Mouse (Mus musculus) liver, embryonic 16.5 days (tissue): ENCODE data around the gene Cux1. TPM values are rescaled to one million over a fixed set of nuclear protein-coding genes. Genes with fewer than 3 reads are reported as not detected.

Source experiments
- ATAC-seq: fragments of 200-750 bp; cut with Nextera tagmentation; 2 replicates; pipeline ENCODE4 v1.8.0; 2017; ENCODE audit warnings: low read depth, mild to moderate bottlenecking, moderate number of reproducible peaks, moderate library complexity
- H3K27ac ChIP-seq: fragments of 300-500 bp; sonication (generic); 2 replicates; pipeline ENCODE4 v1.5.1; 2014; ENCODE audit warnings: mild to moderate bottlenecking, low read length
- H3K27me3 ChIP-seq: fragments of 300-500 bp; sonication (generic); 2 replicates; pipeline ENCODE4 v1.6.1; 2014; ENCODE audit warnings: low read depth, low read length, mixed read lengths; ENCODE audit not compliant: control insufficient read depth, insufficient read depth
- H3K36me3 ChIP-seq: fragments of 300-500 bp; sonication (generic); 2 replicates; pipeline ENCODE4 v1.6.1; 2014; ENCODE audit warnings: mild to moderate bottlenecking; ENCODE audit not compliant: control insufficient read depth, insufficient read depth
- H3K4me1 ChIP-seq: fragments of 300-500 bp; sonication (generic); 2 replicates; pipeline ENCODE4 v1.6.1; 2014; ENCODE audit warnings: low read depth, low read length, mixed read lengths; ENCODE audit not compliant: control insufficient read depth
- H3K4me2 ChIP-seq: fragments of 300-500 bp; sonication (generic); 2 replicates; pipeline ENCODE4 v1.6.1; 2014; ENCODE audit warnings: low read depth, low read length, mixed read lengths
- H3K4me3 ChIP-seq: fragments of 300-500 bp; sonication (generic); 2 replicates; pipeline ENCODE4 v1.5.1; 2014; ENCODE audit warnings: low read depth, mild to moderate bottlenecking, low read length
- H3K9ac ChIP-seq: fragments of 300-500 bp; sonication (generic); 2 replicates; pipeline ENCODE4 v1.6.1; 2014; ENCODE audit warnings: low read depth, low read length
- H3K9me3 ChIP-seq: fragments of 300-500 bp; sonication (generic); replicated peaks from 2 replicates; pipeline ENCODE4 v1.6.1; 2016; ENCODE audit warnings: low read length; ENCODE audit not compliant: control insufficient read depth
- WGBS: fragments of 180-500 bp; shearing (Covaris S2); extraction: QIAGEN DNeasy Blood & Tissue Kit; methylation state at CpG from one replicate; pipeline ENCODE4 v1.1.7; 2014; ENCODE audit not compliant: insufficient replicate concordance; 5-methylcytosine and 5-hydroxymethylcytosine counted together
- polyA plus RNA-seq: library from polyadenylated mRNA; unstranded; fragments of >200 nt; fragmentation: Nextera tagmentation; extraction: Ambion mirVana; gene quantifications from 2 replicates; pipeline ENCODE4 v1.2.1, GENCODE M21; 2015

The Cux1 gene
- polyA plus RNA-seq, 1 experiment from 2014 or later = 17.1 TPM

GRCm38 (mm10) chr5:136393621-136394020, 173.7 kb downstream of the Cux1 start:
- no peak overlapping the region for H3K4me2 ChIP-seq
- no peaks in the 10 kb centered on the region for H3K27me3 ChIP-seq
- 81% methylated on average over 2 of the region's 2 CpGs for WGBS
- no peak for ATAC-seq
- no peak overlapping the region for H3K9ac ChIP-seq
- no peak overlapping the region for H3K4me3 ChIP-seq
- no peaks in the 10 kb centered on the region for H3K9me3 ChIP-seq
- peaks cover 4% of the 10 kb centered on the region for H3K4me1 ChIP-seq
- H3K27ac ChIP-seq = no peak overlapping the region
- H3K36me3 ChIP-seq = no peaks in the 10 kb centered on the region

GRCm38 (mm10) chr5:136386757-136387156, 180.5 kb downstream of the Cux1 start:
- no peak for ATAC-seq
- 61% methylated on average over 2 of the region's 2 CpGs for WGBS

DNA sequence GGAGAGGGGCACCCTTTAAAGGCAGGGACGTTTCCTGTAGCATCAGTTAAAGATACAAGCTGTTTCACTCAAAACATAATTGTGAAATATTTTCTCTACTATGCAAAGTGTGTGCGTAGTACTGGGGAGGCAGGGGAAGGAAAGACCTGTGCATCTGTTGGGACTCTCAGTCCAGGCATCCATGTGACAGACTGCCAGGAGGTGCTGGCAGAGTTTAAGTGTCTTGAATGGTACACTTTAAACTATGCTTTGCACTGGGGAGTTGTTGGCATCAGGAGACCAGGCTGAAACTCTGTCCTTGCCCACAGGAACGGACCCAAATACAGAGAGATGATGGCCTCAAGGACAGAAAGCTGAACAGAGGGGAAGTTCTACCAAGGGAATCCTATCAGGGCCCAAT, 182.1 kb downstream of the Cux1 start:
- Histone ChIP-seq H3K4me1 (no peaks in the 10 kb centered on the region), H3K4me2 (no peak overlapping the region), H3K9me3 (no peaks in the 10 kb centered on the region), H3K4me3 (no peak overlapping the region), H3K36me3 (no peaks in the 10 kb centered on the region), H3K27ac (no peak overlapping the region), H3K9ac (no peak overlapping the region), H3K27me3 (no peaks in the 10 kb centered on the region)
- no peak for ATAC-seq
- 73% methylated on average over 3 of the region's 3 CpGs for WGBS

More at GRCm38 (mm10) chr5:136386757-136387156, 180.5 kb downstream of the Cux1 start:
- Histone ChIP-seq H3K36me3 (no peaks in the 10 kb centered on the region), H3K9me3 (no peaks in the 10 kb centered on the region), H3K9ac (no peak overlapping the region), H3K4me3 (no peak overlapping the region), H3K27ac (no peak overlapping the region), H3K27me3 (no peaks in the 10 kb centered on the region), H3K4me1 (no peaks in the 10 kb centered on the region), H3K4me2 (no peak overlapping the region)

DNA sequence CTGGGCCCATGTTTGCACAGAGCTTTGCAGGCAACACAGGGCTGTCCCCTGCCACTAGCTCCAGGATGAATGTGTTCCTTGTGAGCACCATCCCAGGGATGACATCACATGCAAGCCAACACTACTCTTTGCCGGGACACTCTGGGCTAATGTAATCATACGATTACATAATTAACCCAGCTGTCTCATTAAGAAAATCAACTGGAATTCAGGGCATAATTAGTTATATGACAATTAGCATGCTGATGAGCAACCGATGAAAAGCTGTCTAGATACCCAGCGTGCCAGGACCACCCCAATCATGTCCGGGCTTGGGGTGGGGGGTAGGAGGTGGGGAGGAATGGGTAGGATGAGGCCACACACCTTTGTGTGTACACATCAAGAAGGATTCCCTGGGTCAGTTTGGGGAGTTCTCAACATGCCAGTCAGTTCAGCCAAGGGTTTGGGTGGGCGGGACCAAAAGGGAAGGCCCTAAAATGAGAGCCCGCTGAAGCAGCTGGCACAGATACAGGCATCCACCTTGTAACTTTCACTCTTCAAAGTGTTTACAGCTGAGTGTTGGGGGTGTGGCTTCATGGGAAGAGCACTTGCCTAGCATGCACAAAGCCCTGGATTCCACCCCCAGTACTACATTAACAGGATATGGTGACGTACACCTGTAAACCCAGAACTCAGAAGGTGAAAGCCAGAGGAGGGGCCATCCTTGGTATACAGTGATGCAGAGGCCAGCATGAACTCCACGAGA, 184.9 kb downstream of the Cux1 start:
- WGBS = 79% methylated on average over 9 of the region's 9 CpGs
- no peak for ATAC-seq
- Histone ChIP-seq H3K27ac (no peak overlapping the region), H3K36me3 (no peaks in the 10 kb centered on the region), H3K4me3 (no peak overlapping the region), H3K4me2 (no peak overlapping the region), H3K4me1 (no peaks in the 10 kb centered on the region), H3K9ac (no peak overlapping the region), H3K9me3 (no peaks in the 10 kb centered on the region), H3K27me3 (no peaks in the 10 kb centered on the region)

DNA sequence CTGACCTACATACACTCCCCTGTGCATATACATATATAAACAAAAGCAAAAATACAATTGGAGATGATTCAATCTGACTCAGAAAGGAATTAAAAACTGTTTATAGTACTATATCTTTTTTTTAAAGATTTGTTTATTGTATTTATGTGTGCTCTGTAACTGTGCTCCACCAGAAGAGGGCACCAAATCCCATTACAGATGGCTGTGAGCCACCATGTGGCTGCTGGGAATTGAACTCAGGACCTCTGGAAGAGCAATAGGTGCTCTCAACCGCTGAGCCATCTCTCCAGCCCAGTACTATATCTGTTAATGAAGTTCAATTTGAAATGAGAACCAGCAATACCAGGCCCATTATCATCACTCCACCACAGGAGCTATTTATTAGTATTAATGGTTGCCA, 187.9 kb downstream of the Cux1 start:
- Histone ChIP-seq H3K36me3 (no peaks in the 10 kb centered on the region), H3K4me1 (no peaks in the 10 kb centered on the region), H3K9me3 (no peaks in the 10 kb centered on the region), H3K9ac (no peak overlapping the region), H3K4me3 (no peak overlapping the region), H3K4me2 (no peak overlapping the region), H3K27ac (no peak overlapping the region), H3K27me3 (no peaks in the 10 kb centered on the region)
- 73% methylated on average over 1 of the region's 1 CpGs for WGBS
- no peak for ATAC-seq

DNA sequence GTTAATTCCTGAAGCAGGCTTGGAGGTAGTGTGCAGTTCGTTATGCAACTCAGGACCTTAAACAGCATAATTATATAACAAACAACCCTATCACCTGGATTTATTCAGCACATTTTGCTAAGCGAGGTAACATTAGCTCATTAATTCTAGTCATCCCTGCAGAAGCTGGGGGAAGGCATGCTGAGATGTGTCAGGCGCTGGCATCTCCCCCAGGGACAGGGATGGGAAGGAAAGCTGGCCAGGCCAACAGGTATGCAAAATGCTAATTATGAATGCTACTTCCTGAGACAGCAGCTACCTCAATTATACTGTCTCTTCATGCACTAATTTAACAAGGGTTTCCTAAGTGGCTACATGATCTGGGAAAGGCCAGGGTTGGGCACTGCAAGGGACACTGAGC, 190.2 kb downstream of the Cux1 start:
- H3K9me3 ChIP-seq = no peaks in the 10 kb centered on the region
- H3K4me2 ChIP-seq = no peak overlapping the region
- no peaks in the 10 kb centered on the region for H3K4me1 ChIP-seq
- no peak for ATAC-seq
- no peaks in the 10 kb centered on the region for H3K36me3 ChIP-seq
- no peaks in the 10 kb centered on the region for H3K27me3 ChIP-seq
- no peak overlapping the region for H3K4me3 ChIP-seq
- WGBS = 66% methylated on average over 3 of the region's 3 CpGs
- no peak overlapping the region for H3K9ac ChIP-seq
- no peak overlapping the region for H3K27ac ChIP-seq

GRCm38 (mm10) chr5:136375350-136375749, 191.9 kb downstream of the Cux1 start:
- no peak overlapping the region for H3K27ac ChIP-seq
- no peaks in the 10 kb centered on the region for H3K4me1 ChIP-seq
- H3K36me3 ChIP-seq = no peaks in the 10 kb centered on the region
- H3K4me2 ChIP-seq = no peak overlapping the region
- no peak overlapping the region for H3K4me3 ChIP-seq
- no peak for ATAC-seq
- 65% methylated on average over 3 of the region's 3 CpGs for WGBS
- no peaks in the 10 kb centered on the region for H3K9me3 ChIP-seq
- no peak overlapping the region for H3K9ac ChIP-seq
- no peaks in the 10 kb centered on the region for H3K27me3 ChIP-seq

DNA sequence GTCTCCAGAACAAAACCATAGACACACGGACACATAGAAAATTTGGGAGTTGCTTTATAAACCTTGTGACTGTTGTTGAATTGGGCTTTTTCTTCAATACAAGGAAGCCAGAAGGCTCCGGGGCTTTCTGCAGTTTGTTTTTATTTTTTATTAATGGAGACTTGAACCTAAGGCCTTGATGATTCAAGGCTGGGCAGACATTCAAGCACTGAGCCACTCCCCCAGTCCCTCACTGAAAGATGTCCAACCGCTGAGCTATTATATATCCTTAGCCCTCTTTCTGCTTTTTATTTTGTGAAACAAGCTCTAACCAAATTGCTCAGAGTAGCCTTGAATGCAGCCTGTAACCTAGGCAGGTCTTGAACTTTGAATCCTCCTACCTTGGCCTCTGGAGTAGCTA, 195.0 kb downstream of the Cux1 start:
- Histone ChIP-seq H3K36me3 (no peaks in the 10 kb centered on the region; the same call in 1 of the 2 replicates), H3K4me2 (no peak overlapping the region), H3K9me3 (no peaks in the 10 kb centered on the region), H3K4me3 (no peak overlapping the region), H3K27ac (no peak overlapping the region), H3K4me1 (no peaks in the 10 kb centered on the region), H3K27me3 (no peaks in the 10 kb centered on the region), H3K9ac (no peak overlapping the region)
- 72% methylated on average over 3 of the region's 3 CpGs for WGBS
- no peak for ATAC-seq

GRCm38 (mm10) chr5:136363421-136363820, 203.9 kb downstream of the Cux1 start:
- Histone ChIP-seq H3K27me3 (no peaks in the 10 kb centered on the region), H3K9me3 (no peaks in the 10 kb centered on the region), H3K36me3 (no peaks in the 10 kb centered on the region), H3K4me3 (no peak overlapping the region), H3K4me2 (no peak overlapping the region), H3K4me1 (no peaks in the 10 kb centered on the region), H3K27ac (no peak overlapping the region), H3K9ac (no peak overlapping the region)
- WGBS = 74% methylated on average over 7 of the region's 7 CpGs
- ATAC-seq = no peak
